Mouse (Mus musculus) bone marrow, adult 2 months (tissue): Measurements from ENCODE around the gene Asb16. TPM values are rescaled to one million over a fixed set of nuclear protein-coding genes. Genes with fewer than 3 reads are reported as not detected.

Experiments used
- H3K27ac ChIP-seq: fragments of 200-500 bp; 2 replicates; pipeline ENCODE4 v1.5.1; 2012; ENCODE audit warnings: low read depth, mild to moderate bottlenecking, control low read depth, inconsistent platforms, low read length; ENCODE audit not compliant: control insufficient read depth, poor library complexity, insufficient read depth
- H3K4me1 ChIP-seq: fragments of 200-500 bp; 2 replicates; pipeline ENCODE4 v1.6.1; 2011; ENCODE audit warnings: low read length; ENCODE audit not compliant: control insufficient read depth, insufficient read depth
- H3K4me3 ChIP-seq: fragments of 200-500 bp; replicated peaks from 2 replicates; pipeline ENCODE3; 2011; ENCODE audit warnings: mild to moderate bottlenecking, low read depth, low read length, control low read depth; ENCODE audit not compliant: control insufficient read depth
- CTCF ChIP-seq: fragments of 200-500 bp; IDR thresholded peaks from 2 replicates; pipeline ENCODE4 v1.5.1; 2011; ENCODE audit warnings: low read length, control low read depth; ENCODE audit not compliant: control insufficient read depth, insufficient read depth
- POLR2A ChIP-seq: fragments of 200-500 bp; IDR thresholded peaks from 2 replicates; pipeline ENCODE4 v1.6.1; 2011; ENCODE audit warnings: low read depth, mild to moderate bottlenecking, control low read depth, low read length, borderline replicate concordance; ENCODE audit not compliant: control insufficient read depth
- WGBS: fragments of 180-500 bp; shearing (Covaris S2); methylation state at CpG from one replicate; pipeline ENCODE4 v1.1.7; 2018; 5-methylcytosine and 5-hydroxymethylcytosine counted together
- polyA plus RNA-seq: library from polyadenylated mRNA; stranded (reverse); fragments of >200 nt; gene quantifications from 2 replicates; pipeline ENCODE4 v1.2.4, GENCODE M21; 2011; ENCODE audit warnings: low replicate concordance; ENCODE audit not compliant: missing spikeins, insufficient read depth, insufficient read length

Asb16 gene
- polyA plus RNA-seq, 1 experiment = 0.52 TPM

GRCm38 (mm10) chr11:102224686-102225085, 43.9 kb upstream of the Asb16 start:
- Histone ChIP-seq H3K4me1 (no peaks in the 10 kb centered on the region; the same call in 1 of the 2 replicates), H3K27ac (no peak overlapping the region), H3K4me3 (no peak overlapping the region)
- TF ChIP-seq POLR2A = no peak
- TF ChIP-seq CTCF = no peak
- WGBS = 63% methylated on average over 22 of the region's 22 CpGs

DNA sequence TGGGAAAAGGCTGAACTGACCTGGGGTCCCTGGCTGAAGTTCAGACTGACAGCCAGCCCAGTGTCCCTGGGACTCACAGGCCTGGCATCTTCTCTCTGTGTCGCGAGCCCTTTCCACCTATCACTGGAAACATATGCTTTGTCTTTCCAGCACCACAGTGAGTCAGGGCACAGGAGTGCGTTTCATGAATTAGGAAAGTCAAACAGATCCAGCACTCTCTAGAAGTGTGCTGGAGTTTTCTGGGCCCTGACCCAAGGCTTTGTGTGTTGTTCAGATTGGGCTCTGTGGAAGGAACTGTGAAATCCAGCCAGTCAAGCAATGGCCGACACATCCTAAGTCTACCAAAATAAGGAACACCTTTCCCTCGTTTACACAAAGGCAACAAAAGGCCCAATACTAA, 43.3 kb upstream of the Asb16 start:
- Histone ChIP-seq H3K4me1 (no peaks in the 10 kb centered on the region; the same call in 1 of the 2 replicates), H3K27ac (no peak overlapping the region), H3K4me3 (no peak overlapping the region)
- WGBS = 67% methylated on average over 5 of the region's 5 CpGs
- TF ChIP-seq POLR2A = no peak
- TF ChIP-seq CTCF = no peak

GRCm38 (mm10) chr11:102226067-102226978, 42.2 kb upstream of the Asb16 start:
- 85% methylated on average over 12 of the region's 12 CpGs for WGBS
- Histone ChIP-seq H3K4me3 (no peak overlapping the region), H3K27ac (no peak overlapping the region), H3K4me1 (no peaks in the 10 kb centered on the region; the same call in 1 of the 2 replicates)
- TF ChIP-seq CTCF (no peak), POLR2A (no peak)

DNA sequence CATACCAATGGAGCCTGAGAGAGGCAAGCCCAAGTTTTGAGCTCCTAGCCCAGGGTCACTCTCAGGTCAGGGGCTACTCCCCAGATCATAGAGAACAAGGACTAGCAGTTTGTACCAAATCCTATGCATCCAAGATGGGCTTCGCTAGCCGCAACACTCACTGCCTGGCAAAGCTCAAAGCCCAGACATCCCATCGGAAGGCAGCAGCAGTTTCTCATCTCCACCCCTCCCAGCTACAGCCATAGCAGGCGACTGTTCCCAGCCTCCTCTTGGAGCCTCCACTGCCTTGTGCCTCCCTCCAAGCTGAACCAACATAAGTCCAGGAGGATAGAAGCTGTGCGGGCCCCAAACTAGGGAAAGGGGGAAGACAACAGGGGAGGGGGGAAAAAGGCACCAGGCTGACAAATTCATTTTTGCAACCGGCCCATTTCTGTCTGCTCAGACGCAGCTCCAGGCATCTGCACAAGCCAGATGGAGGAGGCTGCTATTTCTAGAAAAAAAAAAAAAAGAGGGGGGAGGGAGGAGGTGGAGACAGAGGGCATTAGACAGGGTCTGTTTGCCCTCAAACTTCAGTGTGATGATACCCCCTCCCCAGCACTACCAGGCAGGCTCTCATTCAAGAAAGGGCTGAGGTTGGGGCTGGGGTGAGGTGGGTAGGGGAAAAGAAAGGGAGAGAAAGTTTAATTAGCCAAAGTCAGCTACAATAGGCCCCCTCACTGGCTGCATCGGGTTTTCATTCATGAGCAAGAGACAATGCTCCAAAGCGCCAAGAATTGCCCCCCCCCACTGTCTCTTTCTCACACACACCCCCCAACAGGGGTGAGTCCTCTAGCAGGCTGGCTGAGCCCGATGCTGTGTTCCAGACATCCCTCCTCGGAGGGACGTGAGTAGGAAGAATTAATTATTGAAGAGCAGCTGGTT, 41.0 kb upstream of the Asb16 start:
- no peaks in the 10 kb centered on the region; the same call in 1 of the 2 replicates for H3K4me1 ChIP-seq
- TF ChIP-seq POLR2A (no peak), CTCF (no peak)
- no peak overlapping the region for H3K4me3 ChIP-seq
- H3K27ac ChIP-seq = no peak overlapping the region
- 76% methylated on average over 12 of the region's 12 CpGs for WGBS

DNA sequence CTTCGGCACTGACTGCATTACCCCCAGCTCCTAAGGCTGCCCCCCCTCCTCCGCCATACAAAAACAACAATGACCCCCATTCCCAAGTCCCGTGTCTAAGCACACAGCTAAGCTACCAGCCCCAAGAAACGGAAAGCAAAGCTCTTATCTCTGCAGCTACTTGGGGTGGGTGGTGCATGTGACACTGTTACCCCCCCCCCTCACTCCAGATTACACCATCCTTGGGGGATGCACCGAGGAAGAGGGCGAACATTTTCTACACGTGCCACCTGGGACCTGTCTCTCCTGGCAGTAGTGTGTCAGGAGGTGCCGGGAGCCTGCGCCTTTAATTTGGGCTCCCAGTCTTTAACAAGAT, 40.4 kb upstream of the Asb16 start:
- 52% methylated on average over 9 of the region's 9 CpGs for WGBS
- TF ChIP-seq POLR2A (no peak), CTCF (no peak)
- no peak overlapping the region for H3K4me3 ChIP-seq
- no peaks in the 10 kb centered on the region; the same call in 1 of the 2 replicates for H3K4me1 ChIP-seq
- no peak overlapping the region for H3K27ac ChIP-seq

GRCm38 (mm10) chr11:102228646-102229268, 39.8 kb upstream of the Asb16 start:
- WGBS = 17% methylated on average over 7 of the region's 7 CpGs
- TF ChIP-seq POLR2A = no peak
- TF ChIP-seq CTCF = no peak
- Histone ChIP-seq H3K4me1 (no peaks in the 10 kb centered on the region; the same call in 1 of the 2 replicates), H3K4me3 (peak overlapping the region; percentile 84), H3K27ac (no peak overlapping the region)

DNA sequence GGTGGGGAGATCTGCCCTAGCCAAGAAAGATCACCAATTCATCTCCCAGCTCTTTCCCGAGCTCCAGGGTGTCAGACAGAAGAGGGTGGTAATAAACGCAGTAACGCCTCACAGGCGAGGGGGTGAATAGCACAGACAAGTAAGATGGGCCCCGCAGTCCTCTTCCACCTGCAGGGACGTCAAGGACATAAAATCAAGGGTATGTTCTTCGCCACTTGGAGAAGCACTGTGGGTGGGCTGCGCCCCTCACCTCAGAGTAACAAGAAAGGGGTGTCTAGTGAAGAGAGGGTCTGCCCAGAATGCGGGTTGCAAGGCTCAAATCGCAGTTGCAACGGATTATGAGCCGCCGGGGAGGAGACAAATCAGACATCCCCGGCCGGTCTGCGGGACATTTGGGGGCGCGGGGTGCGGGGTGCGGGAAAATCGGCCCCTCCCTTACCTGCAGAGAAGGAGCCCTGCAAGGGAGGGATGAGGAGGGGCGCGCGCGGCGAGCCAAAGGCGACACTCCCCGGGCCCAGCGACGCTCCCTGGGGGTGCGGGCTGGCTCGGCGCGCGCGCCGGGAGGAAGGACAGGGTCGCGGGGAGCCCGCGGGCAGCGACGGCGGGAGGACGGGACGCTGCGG, 39.1 kb upstream of the Asb16 start:
- no peak for TF ChIP-seq POLR2A
- TF ChIP-seq CTCF = no peak
- under 1% methylated on average over 47 of the region's 47 CpGs for WGBS
- Histone ChIP-seq H3K27ac (peak overlapping the region; percentile 94), H3K4me3 (peak overlapping the region; percentile 84), H3K4me1 (no peaks in the 10 kb centered on the region; the same call in 1 of the 2 replicates)

DNA sequence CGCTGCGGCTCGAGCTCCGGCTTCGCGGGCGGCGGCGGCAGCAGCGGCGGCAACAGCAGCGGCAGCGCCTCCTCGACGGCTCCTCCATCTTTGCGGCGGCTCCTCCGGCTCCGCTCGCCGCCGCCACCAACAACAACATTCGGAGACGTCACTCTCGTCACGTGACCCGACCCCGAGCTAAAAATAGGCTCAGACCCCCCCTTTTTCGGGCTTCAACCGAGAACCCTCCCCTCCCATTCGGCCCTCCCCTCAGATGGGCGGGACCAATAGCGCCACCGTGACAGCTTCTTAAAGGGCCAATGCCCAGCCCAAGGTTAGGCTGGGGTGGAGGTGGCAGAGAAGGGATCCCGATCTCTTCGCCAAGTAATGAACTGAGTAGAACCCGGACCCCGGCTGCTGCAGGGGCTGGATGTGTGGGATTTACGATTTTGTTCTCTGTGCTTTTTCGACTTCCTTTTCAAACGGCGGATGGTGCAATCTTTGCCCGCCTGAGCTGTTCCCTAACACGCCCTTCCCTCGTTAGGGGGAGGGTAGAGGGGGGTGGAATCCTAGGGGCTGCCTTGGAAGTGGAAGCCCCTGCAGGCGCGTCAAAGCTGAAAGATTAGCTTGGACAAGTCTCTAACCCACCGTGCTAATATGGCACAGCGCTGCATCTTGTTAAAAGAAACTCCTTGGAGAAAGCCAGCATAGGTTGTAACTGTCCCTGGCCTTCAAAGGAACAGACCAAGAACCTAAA, 38.4 kb upstream of the Asb16 start, which contains the start of gene Hdac5:
Hdac5 (minus strand) TSS at position 161 of the 736 bp plus-strand sequence.
- 1% methylated on average over 48 of the region's 49 CpGs for WGBS
- TF ChIP-seq CTCF = 0 out of 2 replicates have a peak, but pooled peaks have one; percentile 13
- TF ChIP-seq POLR2A = peak; percentile 79; the same call in 1 of the 2 replicates
- Histone ChIP-seq H3K27ac (peak within 1 kb of the TSS; percentile 94), H3K4me3 (peak within 1 kb of the TSS; percentile 84), H3K4me1 (no peaks in the 10 kb centered on the region; the same call in 1 of the 2 replicates)
